8 mouse cellular contexts compared by ENCODE assay signal in genomic region chr7:88429786-88430691, GRCm38 (mm10). TPM values are rescaled to one million over a fixed set of nuclear protein-coding genes. Genes with fewer than 3 reads are reported as not detected.
DNase-seq lines count a peak whose midpoint lies in the region; ATAC-seq and TF ChIP-seq lines count a peak whose summit lies in the region.

Gene Rab38, plus strand, starts transcription at chr7:88430273.

- no peaks in the 10 kb centered on the region for H3K79me2 ChIP-seq in heart, adult 2 months (replicated peaks; ENCODE audit: control insufficient read depth, insufficient read depth, low read length)

- DNase-seq in adrenal gland, postnatal 14 days = peak; percentile 50
- DNase-seq in embryonic facial prominence, embryonic 11.5 days (ENCODE audit: low spot score) = peak; percentile 76
- DNase-seq in heart, adult 2 months = peak; percentile 20 to 26
- peak; percentile 74 for DNase-seq in kidney, adult 2 months
- DNase-seq in spleen, adult 2 months (ENCODE audit: low read depth in 1 of 2, low spot score in 2 of 2) = peak in 1 of 2 experiments; percentile 2
- no peak for DNase-seq in cerebellum, adult 9-10 months

- TF ChIP-seq EP300 in heart, adult 2 months (IDR thresholded peaks at IDR 0.05; ENCODE audit: insufficient read depth, low read depth, low read length) = no peak

- H3K4me3 ChIP-seq in embryonic facial prominence, embryonic 11.5 days (ENCODE audit: low read depth, low read length) = peak within 1 kb of the TSS; percentile 56
- peak within 1 kb of the TSS; percentile 1 for H3K4me3 ChIP-seq in heart, adult 2 months
- H3K4me3 ChIP-seq in kidney, adult 2 months (ENCODE audit: insufficient read depth, low read depth, low read length) = peak within 1 kb of the TSS; percentile 79
- H3K4me3 ChIP-seq in limb, embryonic 13.5 days = peak within 1 kb of the TSS; percentile 55
- peak within 1 kb of the TSS; percentile 51 for H3K4me3 ChIP-seq in midbrain, embryonic 12.5 days
- H3K4me3 ChIP-seq in spleen, adult 2 months (ENCODE audit: extremely low read depth, insufficient read depth, insufficient read length) = peak within 1 kb of the TSS; percentile 49

- 1% methylated on average over 35 of the region's 35 CpGs for WGBS in embryonic facial prominence, embryonic 11.5 days
- WGBS in heart, adult 2 months = 3% methylated on average over 35 of the region's 35 CpGs
- 3% methylated on average over 35 of the region's 35 CpGs for WGBS in kidney, adult 2 months
- 1% methylated on average over 35 of the region's 35 CpGs for WGBS in limb, embryonic 13.5 days
- WGBS in midbrain, embryonic 12.5 days = under 1% methylated on average over 35 of the region's 35 CpGs
- WGBS in spleen, adult 2 months = 4% methylated on average over 35 of the region's 35 CpGs

- intact Hi-C loops in heart, adult 2 months (cut with DNase I) = no loop called here

- no peaks in the 10 kb centered on the region for H3K9me3 ChIP-seq in embryonic facial prominence, embryonic 11.5 days (replicated peaks; ENCODE audit: control insufficient read depth, low read length)
- no peaks in the 10 kb centered on the region for H3K9me3 ChIP-seq in limb, embryonic 13.5 days
- H3K9me3 ChIP-seq in midbrain, embryonic 12.5 days = no peaks in the 10 kb centered on the region

- peak within 1 kb of the TSS; percentile 57 for H3K9ac ChIP-seq in embryonic facial prominence, embryonic 11.5 days (replicated peaks; ENCODE audit: low read length)
- no peak within 1 kb of the TSS for H3K9ac ChIP-seq in heart, adult 2 months (ENCODE audit: low read depth, low read length)
- peak within 1 kb of the TSS; percentile 43 for H3K9ac ChIP-seq in limb, embryonic 13.5 days
- H3K9ac ChIP-seq in midbrain, embryonic 12.5 days (replicated peaks) = peak within 1 kb of the TSS; percentile 44

- no peak for TF ChIP-seq CTCF in heart, adult 2 months (IDR thresholded peaks at IDR 0.05)
- TF ChIP-seq CTCF in kidney, adult 2 months (conservative IDR thresholded peaks at IDR 0.05; ENCODE audit: insufficient read depth, insufficient read length, low read depth, low read length) = no peak
- no peak for TF ChIP-seq CTCF in spleen, adult 2 months (IDR thresholded peaks at IDR 0.05; ENCODE audit: extremely low read depth, insufficient read depth, insufficient read length, insufficient replicate concordance)

- no peaks in the 10 kb centered on the region for H3K27me3 ChIP-seq in embryonic facial prominence, embryonic 11.5 days (ENCODE audit: control insufficient read depth, insufficient read depth, low read length)
- peaks cover 3% of the 10 kb centered on the region; the same call in 1 of the 2 replicates for H3K27me3 ChIP-seq in heart, adult 2 months (ENCODE audit: control insufficient read depth, insufficient read depth, low read length)
- no peaks in the 10 kb centered on the region for H3K27me3 ChIP-seq in kidney, adult 2 months (replicated peaks; ENCODE audit: control insufficient read depth, insufficient read depth, low read length)
- H3K27me3 ChIP-seq in limb, embryonic 13.5 days = peaks cover 9% of the 10 kb centered on the region; the same call in 1 of the 2 replicates
- H3K27me3 ChIP-seq in midbrain, embryonic 12.5 days = peaks cover 8% of the 10 kb centered on the region; the same call in 1 of the 2 replicates
- H3K27me3 ChIP-seq in spleen, adult 2 months (ENCODE audit: control insufficient read depth, insufficient read depth, low read length) = peaks cover 2% of the 10 kb centered on the region; the same call in 1 of the 2 replicates

- H3K36me3 ChIP-seq in embryonic facial prominence, embryonic 11.5 days (replicated peaks; ENCODE audit: control insufficient read depth, insufficient read depth, low read depth, low read length) = no peaks in the 10 kb centered on the region
- no peaks in the 10 kb centered on the region for H3K36me3 ChIP-seq in heart, adult 2 months (ENCODE audit: control insufficient read depth, insufficient read depth, low read length)
- H3K36me3 ChIP-seq in kidney, adult 2 months (ENCODE audit: control insufficient read depth, insufficient read depth, low read length) = no peaks in the 10 kb centered on the region
- H3K36me3 ChIP-seq in limb, embryonic 13.5 days = no peaks in the 10 kb centered on the region
- no peaks in the 10 kb centered on the region for H3K36me3 ChIP-seq in midbrain, embryonic 12.5 days
- no peaks in the 10 kb centered on the region for H3K36me3 ChIP-seq in spleen, adult 2 months (ENCODE audit: control insufficient read depth, insufficient read depth, low read length)

- TF ChIP-seq POLR2A in heart, adult 2 months (IDR thresholded peaks at IDR 0.05; ENCODE audit: insufficient read depth, low read depth, low read length) = no peak
- TF ChIP-seq POLR2A in kidney, adult 2 months (IDR thresholded peaks at IDR 0.05; ENCODE audit: low read depth, low read length) = no peak
- no peak for TF ChIP-seq POLR2A in spleen, adult 2 months (IDR thresholded peaks at IDR 0.05; ENCODE audit: low read depth, low read length)

- no peak within 1 kb of the TSS for H3K27ac ChIP-seq in embryonic facial prominence, embryonic 11.5 days (replicated peaks; ENCODE audit: low read depth, low read length)
- H3K27ac ChIP-seq in heart, adult 2 months = no peak within 1 kb of the TSS
- H3K27ac ChIP-seq in kidney, adult 2 months (ENCODE audit: insufficient read depth, low read depth, low read length) = no peak within 1 kb of the TSS
- no peak within 1 kb of the TSS for H3K27ac ChIP-seq in limb, embryonic 13.5 days
- H3K27ac ChIP-seq in midbrain, embryonic 12.5 days (replicated peaks) = no peak within 1 kb of the TSS
- H3K27ac ChIP-seq in spleen, adult 2 months (ENCODE audit: insufficient read depth, low read length) = no peak within 1 kb of the TSS

- H3K4me1 ChIP-seq in embryonic facial prominence, embryonic 11.5 days (ENCODE audit: control insufficient read depth, insufficient read depth, low read length) = no peaks in the 10 kb centered on the region
- H3K4me1 ChIP-seq in heart, adult 2 months (ENCODE audit: control insufficient read depth, insufficient read depth, low read length) = no peaks in the 10 kb centered on the region
- no peaks in the 10 kb centered on the region for H3K4me1 ChIP-seq in kidney, adult 2 months (ENCODE audit: control insufficient read depth, insufficient read depth, low read length)
- 0 out of 2 replicates have a peak, but pooled peaks cover 5% of the 10 kb centered on the region for H3K4me1 ChIP-seq in limb, embryonic 13.5 days
- H3K4me1 ChIP-seq in midbrain, embryonic 12.5 days = 0 out of 2 replicates have a peak, but pooled peaks cover 4% of the 10 kb centered on the region
- H3K4me1 ChIP-seq in spleen, adult 2 months (ENCODE audit: control insufficient read depth, insufficient read depth, insufficient read length) = no peaks in the 10 kb centered on the region

- peak within 1 kb of the TSS; percentile 93 for H3K4me2 ChIP-seq in embryonic facial prominence, embryonic 11.5 days (ENCODE audit: low read depth, low read length)
- peak within 1 kb of the TSS; percentile 85 for H3K4me2 ChIP-seq in limb, embryonic 13.5 days (replicated peaks)
- H3K4me2 ChIP-seq in midbrain, embryonic 12.5 days (replicated peaks) = peak within 1 kb of the TSS; percentile 91

- peak; percentile 99 for ATAC-seq in embryonic facial prominence, embryonic 11.5 days (replicated peaks; ENCODE audit: insufficient number of reproducible peaks, low FRiP score, low TSS enrichment, low read depth)
- peak; percentile 94 for ATAC-seq in limb, embryonic 13.5 days (ENCODE audit: low FRiP score, low read depth)
- ATAC-seq in midbrain, embryonic 12.5 days (ENCODE audit: low FRiP score, low read depth) = peak; percentile 97

RNA-seq across cellular contexts. Expression of gene Rab38, which starts in this region (rescaled TPM):
- 0.96 and 1.4 TPM in 2 replicates for total RNA-seq in adrenal gland, postnatal 14 days (2021)
- 10.5 and 11.0 TPM in 2 replicates for polyA plus RNA-seq in embryonic facial prominence, embryonic 11.5 days (2014; fragmentation: Nextera tagmentation; extraction: Ambion mirVana)
- total RNA-seq in heart, adult 2 months (2021) = under 1 TPM in 1 of 2 experiments, not detected in 1; 0.16 TPM
- polyA plus RNA-seq in heart, adult 2 months (2012; rRNA removed) = 0.23 TPM in 1 of 2 replicates, not detected in the other
- 7.6 and 9.1 TPM in 2 replicates for polyA plus RNA-seq in kidney, adult 2 months (2012; rRNA removed)
- 12.5 and 16.0 TPM in 2 replicates for polyA plus RNA-seq in limb, embryonic 13.5 days (2015; fragmentation: Nextera tagmentation; extraction: Ambion mirVana)
- polyA plus RNA-seq in midbrain, embryonic 12.5 days (2016; fragmentation: Nextera tagmentation; extraction: Ambion mirVana) = 1.7 and 2.0 TPM in 2 replicates
- polyA plus RNA-seq in spleen, adult 2 months (2012; rRNA removed) = 2.1 and 2.9 TPM in 2 replicates

Comparison
In these comparisons a context has a peak if more than half of its experiments do, and no peak if none do; other contexts are left out.
1. Peak in DNase-seq and H3K4me3 ChIP-seq in heart, adult 2 months; RNA of the gene not detected or under 1 TPM.
2. H3K4me3 ChIP-seq: peak in every context shown above with its lines; median percentile 79 in kidney, adult 2 months; 56 in embryonic facial prominence, embryonic 11.5 days; 55 in limb, embryonic 13.5 days; 51 in midbrain, embryonic 12.5 days; 49 in spleen, adult 2 months; 1 in heart, adult 2 months.